Mouse (Mus musculus) 416B (cell line): Measurements from ENCODE around the gene Ssrp1.
A peak's percentile ranks its signal among the peaks of the same experiment; 100 is the strongest.

Experiments used
- DNase-seq: peaks from one replicate; pipeline ENCODE4 v3.0.0; 2011; ENCODE audit warnings: low read depth

Ssrp1 gene

DNA sequence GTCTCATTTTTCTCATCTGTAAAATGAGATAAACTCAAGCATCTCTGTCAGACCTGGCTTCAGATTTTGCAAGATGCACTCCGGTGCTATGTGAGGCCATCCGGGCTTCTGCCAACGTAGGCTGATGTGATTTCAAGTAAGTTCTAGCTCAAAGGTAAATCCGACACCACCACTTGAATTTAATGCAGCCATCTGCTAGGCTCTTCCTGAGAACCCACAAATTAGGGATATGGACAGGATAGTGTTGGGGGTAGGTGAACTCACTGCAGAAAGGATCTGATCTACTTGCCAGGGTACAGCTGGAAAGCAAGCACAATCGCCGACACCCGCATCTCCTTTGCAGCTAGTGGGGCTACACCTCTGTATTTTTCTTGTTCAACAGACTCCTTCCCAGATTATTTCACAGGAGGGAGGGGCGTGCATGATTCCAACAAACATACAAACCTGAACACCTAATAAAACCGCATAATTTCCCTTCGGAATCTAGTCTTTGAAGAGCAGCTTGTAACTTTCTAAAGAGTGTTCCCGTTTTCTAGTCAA lies 457 bp upstream of the Ssrp1 start:
- DNase-seq = peak; percentile 36

DNA sequence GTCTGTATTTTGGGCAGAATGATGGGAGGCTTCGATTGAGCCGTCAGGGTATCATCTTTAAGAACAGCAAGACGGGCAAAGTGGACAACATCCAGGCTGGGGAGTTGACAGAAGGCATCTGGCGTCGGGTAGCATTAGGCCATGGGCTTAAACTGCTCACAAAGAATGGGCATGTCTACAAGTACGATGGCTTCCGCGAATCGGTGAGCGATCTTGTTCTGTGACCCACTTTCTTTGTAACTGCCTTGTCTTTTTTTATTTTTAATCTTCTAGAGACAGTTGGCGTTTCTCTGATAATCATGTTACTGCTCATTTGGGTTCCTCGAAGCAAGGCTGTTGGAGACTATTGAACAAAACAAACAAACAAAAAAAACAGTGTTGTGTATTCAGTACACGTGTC lies 1.3 kb downstream of the Ssrp1 start:
- no peak for DNase-seq

GRCm38 (mm10) chr2:85043623-85044022 lies 6.6 kb downstream of the Ssrp1 start:
- no peak for DNase-seq

DNA sequence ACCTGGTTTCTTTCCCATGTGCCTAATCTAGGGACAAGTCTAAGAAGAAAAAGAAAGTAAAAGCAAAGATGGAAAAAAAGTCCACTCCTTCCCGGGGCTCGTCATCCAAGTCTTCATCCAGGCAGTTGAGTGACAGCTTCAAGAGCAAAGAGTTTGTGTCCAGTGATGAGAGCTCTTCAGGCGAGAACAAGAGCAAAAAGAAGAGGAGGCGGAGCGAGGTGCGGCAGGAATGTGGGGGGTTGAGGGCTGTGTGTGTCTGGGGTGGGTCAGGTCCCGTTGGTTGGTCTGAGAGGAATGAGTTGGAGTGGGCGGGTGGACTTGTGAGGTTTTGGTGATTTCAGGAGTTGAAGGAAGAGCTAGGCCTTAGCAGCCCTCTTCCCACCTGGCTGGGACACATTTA lies 9.2 kb downstream of the Ssrp1 start:
- DNase-seq = no peak

DNA sequence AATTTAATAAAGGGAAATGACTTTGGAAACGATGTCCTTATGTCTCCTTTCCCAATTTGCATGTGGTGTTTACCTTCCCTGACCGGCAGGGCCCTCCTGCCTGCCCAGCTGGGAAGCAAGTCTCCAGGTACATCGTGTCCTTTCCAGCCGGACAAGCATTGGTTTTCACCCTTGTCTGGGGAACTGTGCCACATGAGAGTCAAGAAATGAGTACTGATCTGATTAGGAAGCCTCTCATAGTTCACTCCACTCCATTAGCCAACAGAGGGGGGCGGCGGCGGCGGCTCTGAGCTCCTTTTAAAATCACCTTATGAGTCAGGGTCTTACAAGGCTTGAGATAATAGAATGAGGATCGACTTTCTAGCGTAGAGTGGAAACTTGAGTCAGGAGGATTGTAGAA lies 10.0 kb downstream of the Ssrp1 start:
- no peak for DNase-seq

DNA sequence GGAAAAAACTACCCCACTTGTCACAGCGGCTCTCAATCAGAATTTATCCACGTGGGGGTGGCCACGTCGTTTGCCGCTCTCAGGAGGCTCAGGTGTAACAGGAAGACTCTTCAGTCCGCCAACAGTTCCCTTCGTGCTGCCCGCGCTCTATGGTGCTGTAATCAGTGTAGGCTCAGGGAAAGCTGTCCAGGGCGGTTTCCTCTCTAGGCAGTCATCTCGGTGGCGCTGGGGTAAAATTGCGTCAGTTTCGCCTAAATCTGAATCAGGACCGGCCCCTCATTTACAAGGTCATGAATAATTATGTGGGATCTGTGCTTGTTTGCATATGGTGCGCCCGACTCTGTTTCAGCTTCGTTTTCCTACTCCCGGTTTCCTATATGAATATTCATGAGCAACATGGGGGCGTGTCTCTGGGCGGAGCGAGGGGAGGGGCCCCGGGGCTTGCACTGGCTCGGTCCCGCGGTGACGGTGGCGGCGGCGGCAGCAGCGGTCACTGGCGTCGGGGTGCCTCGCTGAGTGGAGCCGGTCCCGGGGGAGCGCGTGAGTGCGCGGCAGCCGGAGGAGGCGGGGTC lies 10.6 kb downstream of the Ssrp1 start, which contains the start of gene Tnks1bp1:
Gene Tnks1bp1 (plus strand): TSS at position 427 of the 572 bp plus-strand sequence.
- DNase-seq = no peak

DNA sequence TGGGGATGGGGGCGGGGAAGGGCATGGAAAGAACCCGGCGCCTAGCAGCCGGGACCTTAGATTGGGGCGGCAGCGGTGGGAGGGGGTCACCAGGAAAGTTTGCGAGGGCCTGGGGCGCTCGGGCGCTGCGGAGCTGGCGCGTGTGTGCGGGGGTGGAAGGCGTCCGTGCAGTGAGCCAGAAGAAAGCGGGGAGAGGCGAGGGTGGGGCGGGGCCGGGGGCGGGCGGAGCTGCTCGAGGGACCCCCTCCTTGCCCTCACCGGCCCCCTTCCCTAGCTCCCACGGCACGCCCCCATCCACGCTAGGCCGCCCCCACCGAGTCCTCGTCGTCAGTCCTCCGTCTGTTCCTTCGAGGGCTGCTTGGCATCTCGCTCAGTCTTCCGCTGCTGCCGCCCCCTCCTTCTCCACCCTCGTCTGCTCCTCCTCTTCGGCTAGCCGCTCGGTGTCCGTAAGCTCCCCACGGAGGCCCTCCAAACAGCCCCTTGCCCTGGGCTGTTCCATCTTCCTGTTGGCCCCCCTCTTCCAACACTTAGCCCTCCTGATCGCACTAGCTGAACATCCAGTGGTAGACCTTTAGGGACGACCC lies 11.2 kb downstream of the Ssrp1 start:
- DNase-seq = no peak

GRCm38 (mm10) chr2:85049277-85049676 lies 12.2 kb downstream of the Ssrp1 start:
- no peak for DNase-seq

DNA sequence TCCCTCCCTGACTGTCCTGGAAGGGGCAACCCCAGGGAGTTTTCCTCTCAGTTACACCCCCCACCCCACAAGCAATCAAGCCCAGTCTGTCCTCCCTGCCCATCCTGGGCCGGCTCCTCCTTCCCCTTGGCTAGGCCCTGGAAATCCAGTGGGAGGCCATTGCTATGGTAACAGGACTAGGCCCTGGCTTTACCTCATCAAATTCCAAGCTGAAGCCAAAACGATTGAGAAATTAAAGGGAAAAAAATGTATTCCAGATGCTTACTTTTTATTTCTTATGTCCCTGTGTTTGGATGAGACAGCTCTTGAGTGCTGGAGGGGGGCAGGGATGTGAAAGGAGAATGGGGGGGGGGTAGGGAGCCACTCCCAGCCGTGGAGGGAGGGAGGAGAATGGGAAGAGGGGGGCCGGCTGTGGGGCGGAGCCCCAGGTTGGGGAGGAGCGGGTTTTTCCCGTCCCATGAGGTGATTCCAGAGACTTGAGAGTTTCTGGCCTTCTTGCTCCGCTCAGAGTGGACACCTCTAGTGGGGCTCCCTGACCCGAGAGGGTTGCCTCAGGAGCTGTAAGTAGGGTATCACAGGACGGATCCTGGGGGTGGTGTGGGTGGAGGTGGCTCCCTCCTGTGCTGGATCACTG lies 13.1 kb downstream of the Ssrp1 start:
- DNase-seq = no peak

- DNase-seq = no peak
Observed at GRCm38 (mm10) chr2:85050746-85051145, 13.7 kb downstream of the Ssrp1 start.

- no peak for DNase-seq
Observed at GRCm38 (mm10) chr2:85053192-85053816, 16.3 kb downstream of the Ssrp1 start.

DNA sequence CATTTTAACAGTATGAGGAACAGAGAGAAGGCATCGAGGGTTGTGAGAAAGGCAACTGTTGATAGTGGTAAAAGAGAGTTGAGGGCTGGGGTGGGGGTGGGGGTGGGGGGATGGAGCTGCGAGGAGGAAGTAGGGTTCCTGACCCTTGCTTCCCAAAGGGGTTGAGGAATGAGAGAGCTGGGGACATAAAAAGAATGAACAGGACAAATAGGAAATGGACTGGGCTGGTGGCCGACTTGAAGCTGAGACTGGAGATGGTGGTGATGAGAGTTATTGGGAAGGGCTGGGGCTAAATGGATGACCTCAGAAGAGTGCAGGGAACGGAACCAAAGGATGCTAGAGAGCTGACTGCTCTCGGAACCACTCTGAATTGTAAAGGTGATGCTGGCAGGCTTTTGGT lies 19.7 kb downstream of the Ssrp1 start:
- DNase-seq = no peak

DNA sequence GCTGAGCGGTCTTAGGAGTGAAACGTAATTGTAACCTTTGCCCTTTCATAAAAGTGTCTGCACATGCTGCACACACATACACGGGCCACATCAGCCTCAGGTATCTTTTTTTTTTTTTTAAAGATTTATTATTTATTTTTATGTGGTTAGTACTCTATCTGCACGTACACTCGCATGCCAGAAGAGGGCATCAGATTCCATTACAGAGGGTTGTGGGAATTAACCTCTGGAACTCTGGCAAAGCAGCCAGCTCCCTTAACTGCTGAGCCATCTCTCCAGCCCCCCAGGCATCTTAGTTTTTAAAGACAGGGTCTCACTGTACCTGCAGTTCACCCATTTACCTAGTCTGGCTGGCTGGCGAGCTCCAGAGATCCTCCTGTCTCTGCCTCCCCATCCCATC lies 22.6 kb downstream of the Ssrp1 start:
- DNase-seq = no peak

DNA sequence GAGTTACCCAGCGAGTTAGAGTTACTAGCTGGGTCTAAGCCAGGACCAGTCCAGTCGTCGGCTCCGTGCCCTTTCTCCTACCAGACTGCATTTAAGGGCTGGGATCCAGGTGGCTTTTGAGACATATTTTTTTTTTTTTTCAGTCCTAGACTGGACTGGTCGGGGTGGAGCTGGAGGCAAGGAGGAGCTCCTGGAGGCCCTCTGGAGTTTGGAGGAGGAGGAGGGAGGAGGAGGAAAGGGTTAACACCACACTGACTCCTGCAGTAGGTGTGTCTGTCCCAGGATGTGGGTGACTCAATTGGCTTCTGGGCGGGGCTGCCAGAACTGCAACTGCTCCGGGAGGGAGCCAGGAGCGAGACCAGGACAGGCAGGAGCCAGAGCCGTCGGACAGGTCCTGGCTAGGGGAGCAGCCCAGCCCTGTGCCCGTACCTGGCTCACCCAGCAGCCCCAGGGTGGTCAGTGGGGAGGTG lies 23.6 kb downstream of the Ssrp1 start:
- DNase-seq = peak; percentile 63

DNA sequence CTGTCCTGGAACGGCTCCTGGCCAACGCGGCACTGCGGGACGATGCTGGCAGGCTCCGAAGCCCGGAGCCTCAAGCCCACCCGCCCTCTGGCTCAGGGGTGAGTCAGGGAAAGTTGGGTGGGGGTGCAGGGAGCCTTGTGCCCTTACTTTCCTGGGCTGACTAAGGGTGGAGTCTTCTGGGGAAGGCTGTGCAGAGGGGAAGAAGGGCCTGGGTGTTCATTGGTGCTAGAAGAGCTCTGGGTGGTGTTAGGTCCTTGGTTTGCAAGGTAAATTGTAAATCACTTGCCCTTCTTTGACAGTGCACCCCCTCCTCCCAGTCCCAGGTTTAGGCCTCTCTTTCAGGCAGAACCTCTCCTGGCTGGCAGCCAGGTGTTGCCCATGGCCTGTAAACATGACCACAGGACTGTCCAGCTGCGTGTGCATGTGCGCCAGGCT lies 24.1 kb downstream of the Ssrp1 start:
- peak; percentile 45 for DNase-seq

GRCm38 (mm10) chr2:85065141-85065875 lies 28.3 kb downstream of the Ssrp1 start:
- DNase-seq = no peak

DNA sequence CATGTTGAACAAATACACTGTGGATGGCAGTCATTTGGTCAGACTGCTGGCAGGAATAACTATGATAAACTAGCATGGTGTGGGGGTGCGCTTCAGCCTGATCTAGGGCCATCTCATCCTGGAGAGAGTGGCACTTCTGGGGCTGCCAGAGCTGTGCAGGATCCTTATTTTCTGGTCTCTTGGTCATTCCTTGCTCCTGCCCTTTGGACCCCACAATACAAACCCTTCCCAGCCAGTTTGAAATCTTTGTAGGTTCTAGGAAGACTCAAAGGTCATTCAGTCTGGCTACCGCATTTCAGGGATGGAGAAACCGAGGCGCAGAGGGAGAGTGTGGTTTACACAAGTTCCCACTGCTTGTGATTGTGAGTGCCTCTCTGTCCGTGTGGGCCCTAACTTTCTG lies 29.9 kb downstream of the Ssrp1 start:
- DNase-seq = no peak

GRCm38 (mm10) chr2:85067903-85068625 lies 31.0 kb downstream of the Ssrp1 start:
- DNase-seq = no peak

DNA sequence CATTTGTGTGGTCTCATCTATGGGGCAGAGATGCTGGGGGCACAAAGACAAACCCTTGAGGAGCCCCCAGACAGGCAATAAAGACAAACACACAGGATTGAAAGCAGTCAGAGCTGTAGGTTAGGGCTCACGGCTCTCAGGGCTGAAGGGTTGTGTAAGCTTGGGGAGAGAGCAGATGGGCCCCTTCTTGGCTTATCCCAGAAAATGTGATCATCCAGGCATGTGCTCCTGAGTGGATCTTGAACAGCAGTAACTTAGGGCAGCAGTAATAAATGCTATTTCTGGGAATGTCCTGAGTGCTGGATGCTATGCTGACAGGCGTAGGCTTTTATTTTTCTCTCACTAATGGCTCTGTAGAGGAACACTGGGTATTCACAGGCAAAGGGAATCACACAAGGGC lies 31.6 kb downstream of the Ssrp1 start:
- DNase-seq = no peak

- no peak for DNase-seq
Observed at GRCm38 (mm10) chr2:85070086-85070485, 33.1 kb downstream of the Ssrp1 start.

DNA sequence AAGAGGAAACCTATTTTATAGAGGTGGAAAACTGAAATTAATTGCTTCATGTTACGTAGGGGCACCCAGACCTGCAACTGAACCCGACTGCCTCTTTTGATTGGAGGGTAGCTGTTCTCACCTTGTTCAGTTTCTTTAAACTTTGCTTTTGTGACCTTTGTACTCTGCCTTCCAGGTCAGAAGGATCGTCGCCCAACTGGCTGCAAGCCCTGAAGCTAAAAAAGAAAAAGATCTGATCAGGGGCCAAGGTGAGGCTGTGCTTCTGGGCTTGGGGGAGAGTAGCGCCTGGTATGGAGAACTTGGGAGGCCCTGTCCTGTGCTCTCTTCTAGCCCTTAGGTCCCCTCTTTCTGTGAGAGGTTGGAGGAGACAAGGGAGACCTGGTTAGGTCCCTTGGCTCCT lies 34.9 kb downstream of the Ssrp1 start:
- no peak for DNase-seq
